Mouse (Mus musculus): ENCODE data around the gene Oxct2a. TPM values are rescaled to one million over a fixed set of nuclear protein-coding genes. Genes with fewer than 3 reads are reported as not detected.
"Not testable (repeated sequence)": the region's sequence is repeated elsewhere in the genome, so short reads cannot be mapped to it uniquely, and the experiment has no call there.

Oxct2a gene
- polyA plus RNA-seq, 2 experiments: 0.21 TPM; not detected in 1

GRCm38 (mm10) chr4:123284731-123285624 is 38.5 kb downstream of the Oxct2a start:
- 77% methylated on average over 6 of the region's 6 CpGs for WGBS
- H3K36me3 ChIP-seq (ENCODE audit: control insufficient read depth, insufficient read depth, low read length): peaks cover 30% of the 10 kb centered on the region
- H3K9ac ChIP-seq (ENCODE audit: low read depth, low read length, severe bottlenecking): peak overlapping the region; percentile 61
- peak overlapping the region; percentile 48 for H3K4me3 ChIP-seq (replicated peaks; ENCODE audit: low read length)
- no peak overlapping the region for H3K27ac ChIP-seq (replicated peaks; ENCODE audit: low read depth, low read length)
- peak overlapping the region; percentile 81 for H3K4me2 ChIP-seq (replicated peaks; ENCODE audit: low read depth, low read length, severe bottlenecking)
- no peaks in the 10 kb centered on the region for H3K27me3 ChIP-seq (ENCODE audit: control insufficient read depth, insufficient read depth, low read length)
- H3K4me1 ChIP-seq (ENCODE audit: control insufficient read depth, insufficient read depth, low read length): peaks cover 19% of the 10 kb centered on the region
- ATAC-seq (ENCODE audit: low FRiP score, low read depth): no peak
- no peaks in the 10 kb centered on the region for H3K9me3 ChIP-seq (ENCODE audit: control insufficient read depth, low read length)
- DNase-seq (ENCODE audit: low spot score): no peak
- TF ChIP-seq POLR2A (IDR thresholded peaks at IDR 0.05; ENCODE audit: borderline replicate concordance, extremely low read depth, insufficient read depth, insufficient read length): no peak

- Histone ChIP-seq H3K9ac (ENCODE audit: low read depth, low read length, severe bottlenecking) (peak overlapping the region; percentile 61), H3K4me2 (replicated peaks; ENCODE audit: low read depth, low read length, severe bottlenecking) (peak overlapping the region; percentile 81), H3K4me3 (replicated peaks; ENCODE audit: low read length) (peak overlapping the region; percentile 48), H3K36me3 (ENCODE audit: control insufficient read depth, insufficient read depth, low read length) (peaks cover 17% of the 10 kb centered on the region), H3K4me1 (ENCODE audit: control insufficient read depth, insufficient read depth, low read length) (peaks cover 19% of the 10 kb centered on the region)
- ATAC-seq (ENCODE audit: low FRiP score, low read depth); H3K9me3 ChIP-seq (ENCODE audit: control insufficient read depth, low read length); H3K27me3 ChIP-seq (ENCODE audit: control insufficient read depth, insufficient read depth, low read length); DNase-seq (ENCODE audit: low spot score); H3K27ac ChIP-seq (replicated peaks; ENCODE audit: low read depth, low read length): not testable (repeated sequence)
- 2% methylated on average over 13 of the region's 15 CpGs for WGBS
These were observed 39.8 kb downstream of the Oxct2a start for GRCm38 (mm10) chr4:123283675-123284064.

- Histone ChIP-seq H3K4me2 (replicated peaks; ENCODE audit: low read depth, low read length, severe bottlenecking) (peak overlapping the region; percentile 81), H3K4me3 (replicated peaks; ENCODE audit: low read length) (peak overlapping the region; percentile 48), H3K4me1 (ENCODE audit: control insufficient read depth, insufficient read depth, low read length) (peaks cover 19% of the 10 kb centered on the region), H3K9ac (ENCODE audit: low read depth, low read length, severe bottlenecking) (peak overlapping the region; percentile 61), H3K36me3 (ENCODE audit: control insufficient read depth, insufficient read depth, low read length) (peaks cover 11% of the 10 kb centered on the region), H3K27ac (replicated peaks; ENCODE audit: low read depth, low read length) (0 out of 2 replicates have a peak overlapping the region, but pooled peaks have one; percentile 38)
- not testable (repeated sequence) for H3K27me3 ChIP-seq (ENCODE audit: control insufficient read depth, insufficient read depth, low read length); H3K9me3 ChIP-seq (ENCODE audit: control insufficient read depth, low read length); DNase-seq (ENCODE audit: low spot score)
- whole genome bisulfite sequencing: under 1% methylated on average over 37 of the region's 55 CpGs
- ATAC-seq (ENCODE audit: low FRiP score, low read depth): peak; percentile 70
These were observed 40.3 kb downstream of the Oxct2a start for GRCm38 (mm10) chr4:123282915-123283674.

- Histone ChIP-seq H3K4me3 (replicated peaks; ENCODE audit: low read length) (peak overlapping the region; percentile 48), H3K9ac (ENCODE audit: low read depth, low read length, severe bottlenecking) (peak overlapping the region; percentile 61), H3K27me3 (ENCODE audit: control insufficient read depth, insufficient read depth, low read length) (no peaks in the 10 kb centered on the region), H3K4me1 (ENCODE audit: control insufficient read depth, insufficient read depth, low read length) (peaks cover 19% of the 10 kb centered on the region), H3K9me3 (ENCODE audit: control insufficient read depth, low read length) (no peaks in the 10 kb centered on the region), H3K4me2 (replicated peaks; ENCODE audit: low read depth, low read length, severe bottlenecking) (peak overlapping the region; percentile 81), H3K36me3 (ENCODE audit: control insufficient read depth, insufficient read depth, low read length) (peaks cover 7% of the 10 kb centered on the region), H3K27ac (replicated peaks; ENCODE audit: low read depth, low read length) (0 out of 2 replicates have a peak overlapping the region, but pooled peaks have one; percentile 38)
- peak; percentile 94; the same call in 1 of the 2 replicates for TF ChIP-seq POLR2A (IDR thresholded peaks at IDR 0.05; ENCODE audit: borderline replicate concordance, extremely low read depth, insufficient read depth, insufficient read length)
- peak; percentile 92 for ATAC-seq (ENCODE audit: low FRiP score, low read depth)
- DNase-seq (ENCODE audit: low spot score): peak; percentile 90
- under 1% methylated on average over 25 of the region's 25 CpGs for WGBS
These were observed 40.9 kb downstream of the Oxct2a start for GRCm38 (mm10) chr4:123282500-123282899.

- H3K4me2 ChIP-seq (replicated peaks; ENCODE audit: low read depth, low read length, severe bottlenecking): no peak overlapping the region
- no peak overlapping the region for H3K27ac ChIP-seq (replicated peaks; ENCODE audit: low read depth, low read length)
- ATAC-seq (ENCODE audit: low FRiP score, low read depth) (no peak), DNase-seq (ENCODE audit: low spot score) (no peak)
- peaks cover 14% of the 10 kb centered on the region for H3K4me1 ChIP-seq (ENCODE audit: control insufficient read depth, insufficient read depth, low read length)
- TF ChIP-seq POLR2A (IDR thresholded peaks at IDR 0.05; ENCODE audit: borderline replicate concordance, extremely low read depth, insufficient read depth, insufficient read length): no peak
- H3K27me3 ChIP-seq (ENCODE audit: control insufficient read depth, insufficient read depth, low read length): no peaks in the 10 kb centered on the region
- H3K9me3 ChIP-seq (ENCODE audit: control insufficient read depth, low read length): no peaks in the 10 kb centered on the region
- WGBS: 70% methylated on average over 3 of the region's 3 CpGs
- H3K36me3 ChIP-seq (ENCODE audit: control insufficient read depth, insufficient read depth, low read length): no peaks in the 10 kb centered on the region
- H3K9ac ChIP-seq (ENCODE audit: low read depth, low read length, severe bottlenecking): no peak overlapping the region
- no peak overlapping the region for H3K4me3 ChIP-seq (replicated peaks; ENCODE audit: low read length)
These were observed 43.3 kb downstream of the Oxct2a start for GRCm38 (mm10) chr4:123280117-123280516.

Other genes with a start within 250 kb of the Oxct2a start
- 1.5 and 1.9 TPM in 2 replicates for gene Bmp8b, start 218.5 kb downstream of the Oxct2a start, polyA plus RNA-seq (2012; rRNA removed)
- gene Bmp8b, start 218.5 kb downstream of the Oxct2a start, polyA plus RNA-seq (2014; fragmentation: Nextera tagmentation; extraction: Ambion mirVana): 0.93 and 1.3 TPM in 2 replicates
- gene Oxct2b, start 207.4 kb downstream of the Oxct2a start, polyA plus RNA-seq (2012; rRNA removed): 0.35 and 0.41 TPM in 2 replicates
- 0.33 TPM in 1 of 2 replicates, not detected in the other for gene Oxct2b, start 207.4 kb downstream of the Oxct2a start, polyA plus RNA-seq (2014; fragmentation: Nextera tagmentation; extraction: Ambion mirVana)
- 46.0 and 57.6 TPM in 2 replicates for gene Ppie, start 183.7 kb downstream of the Oxct2a start, polyA plus RNA-seq (2012; rRNA removed)
- 93.9 and 96.4 TPM in 2 replicates for gene Ppie, start 183.7 kb downstream of the Oxct2a start, polyA plus RNA-seq (2014; fragmentation: Nextera tagmentation; extraction: Ambion mirVana)
- gene Hpcal4, start 140.4 kb downstream of the Oxct2a start, polyA plus RNA-seq (2012; rRNA removed): 0.12 and 0.34 TPM in 2 replicates
- 0.26 and 1.1 TPM in 2 replicates for gene Hpcal4, start 140.4 kb downstream of the Oxct2a start, polyA plus RNA-seq (2014; fragmentation: Nextera tagmentation; extraction: Ambion mirVana)
- gene Nt5c1a, start 122.1 kb downstream of the Oxct2a start, polyA plus RNA-seq (2012; rRNA removed): 0.05 TPM in 1 of 2 replicates, not detected in the other
- gene Nt5c1a, start 122.1 kb downstream of the Oxct2a start, polyA plus RNA-seq (2014; fragmentation: Nextera tagmentation; extraction: Ambion mirVana): not detected in 2 replicates
- 8.9 and 11.1 TPM in 2 replicates for gene Heyl, start 90.1 kb downstream of the Oxct2a start, polyA plus RNA-seq (2012; rRNA removed)
- gene Heyl, start 90.1 kb downstream of the Oxct2a start, polyA plus RNA-seq (2014; fragmentation: Nextera tagmentation; extraction: Ambion mirVana): 9.6 and 13.2 TPM in 2 replicates
- gene Pabpc4, start 61.3 kb downstream of the Oxct2a start, polyA plus RNA-seq (2012; rRNA removed): 147 and 207 TPM in 2 replicates
- gene Pabpc4, start 61.3 kb downstream of the Oxct2a start, polyA plus RNA-seq (2014; fragmentation: Nextera tagmentation; extraction: Ambion mirVana): 57.2 and 59.1 TPM in 2 replicates
- 1.4 and 1.6 TPM in 2 replicates for gene Bmp8a, start 19.6 kb upstream of the Oxct2a start, polyA plus RNA-seq (2012; rRNA removed)
- gene Bmp8a, start 19.6 kb upstream of the Oxct2a start, polyA plus RNA-seq (2014; fragmentation: Nextera tagmentation; extraction: Ambion mirVana): 1.8 and 1.9 TPM in 2 replicates

Measured in limb, embryonic 14.5 days (tissue).